In the genomic region with DNA sequence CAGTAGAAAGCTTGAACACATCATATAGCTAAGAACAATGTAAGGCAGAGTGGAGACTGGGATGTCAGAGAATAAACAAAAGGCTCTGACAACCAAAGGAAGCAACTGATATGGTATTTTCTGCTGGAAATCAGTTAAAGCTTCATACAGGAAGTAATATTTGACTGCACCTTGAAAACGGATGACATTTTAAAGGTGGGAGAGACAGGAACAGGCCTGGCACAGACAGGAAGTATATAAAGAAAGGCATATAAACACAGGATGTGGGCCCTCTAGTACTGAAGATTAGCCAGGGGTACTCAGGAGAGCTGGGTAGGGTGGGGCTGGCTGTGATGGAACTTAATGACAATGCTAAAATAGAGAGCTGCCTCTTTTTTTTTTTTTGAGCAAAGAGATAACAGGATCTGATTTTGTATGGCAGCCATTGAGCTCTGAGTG, we compare ENCODE assay signal across 10 mouse cellular contexts. TPM values are rescaled to one million over a fixed set of nuclear protein-coding genes. Genes with fewer than 3 reads are reported as not detected.
DNase-seq lines count a peak whose midpoint lies in the region; ATAC-seq and TF ChIP-seq lines count a peak whose summit lies in the region.
"Had no signal": no experiment of that assay in that cellular context is flagged by ENCODE, and none has a peak within 500 bp of the region (broad histone marks: within the 10 kb centered on the region; RNA-seq: fewer than 3 reads in every experiment).

No protein-coding gene starts in this region.

- H3K27ac ChIP-seq in layer of hippocampus, adult 2 months = peak overlapping the region; percentile 79
- peak overlapping the region; percentile 99 for H3K27ac ChIP-seq in CH12.LX (ENCODE audit: insufficient read depth, low read depth)
- peak overlapping the region; percentile 48; the same call in 1 of the 2 replicates for H3K27ac ChIP-seq in stomach, embryonic 16.5 days (ENCODE audit: low read length)
- H3K27ac ChIP-seq: neural tube, embryonic 13.5 days had no signal

- H3K9ac ChIP-seq in CH12.LX (ENCODE audit: insufficient read depth, low read depth) = peak overlapping the region; percentile 51; the same call in 1 of the 2 replicates
- no peak overlapping the region for H3K9ac ChIP-seq in stomach, embryonic 16.5 days (ENCODE audit: low read length)
- H3K9ac ChIP-seq: neural tube, embryonic 13.5 days had no signal

- H3K79me2 ChIP-seq in CH12.LX (replicated peaks; ENCODE audit: control insufficient read depth, extremely low read depth, insufficient read depth, poor library complexity, severe bottlenecking) = no peaks in the 10 kb centered on the region; the same call in 1 of the 2 replicates

- H3K4me2 ChIP-seq in CH12.LX (ENCODE audit: insufficient read depth, low read depth, poor library complexity, severe bottlenecking) = peak overlapping the region; percentile 59; the same call in 1 of the 2 replicates
- no peak overlapping the region for H3K4me2 ChIP-seq in stomach, embryonic 16.5 days (ENCODE audit: low read depth, low read length)
- H3K4me2 ChIP-seq: neural tube, embryonic 13.5 days had no signal

- H3K4me1 ChIP-seq in CH12.LX (ENCODE audit: control insufficient read depth in 1 of 2, insufficient read depth in 2 of 2) = peaks cover 12 to 47% of the 10 kb centered on the region in 2 experiments
- peaks cover 21% of the 10 kb centered on the region; the same call in 1 of the 2 replicates for H3K4me1 ChIP-seq in stomach, embryonic 16.5 days (ENCODE audit: control insufficient read depth, insufficient read depth, low read length)

- dilution Hi-C loops in CH12.LX (cut with MboI; ENCODE audit: extremely low pct_ligation_motif_present, extremely low pct_unique_long_range_greater_than_20kb, low sequenced_read_pairs) = no loop called here

- in situ Hi-C loops in CH12.LX (cut with MboI; ENCODE audit: low pct_ligation_motif_present, low pct_unique_long_range_greater_than_20kb, low sequenced_read_pairs) = no loop called here

- no peak for TF ChIP-seq POLR2A in CH12.LX (IDR thresholded peaks at IDR 0.05; ENCODE audit: low read depth, low read length)

- peaks cover 30 to 39% of the 10 kb centered on the region in 2 experiments for H3K36me3 ChIP-seq in CH12.LX (replicated peaks in 1 of 2; ENCODE audit: control insufficient read depth in 1 of 2, insufficient read depth in 1 of 2, low read length in 1 of 2)
- peaks cover 5% of the 10 kb centered on the region; the same call in 1 of the 2 replicates for H3K36me3 ChIP-seq in stomach, embryonic 16.5 days (ENCODE audit: control insufficient read depth, insufficient read depth, low read length)

- no peak for DNase-seq in layer of hippocampus, adult 2 months (ENCODE audit: low spot score in 2 of 2)
- no peak for DNase-seq in layer of hippocampus, postnatal 36 days
- no peak for DNase-seq in CH12.LX (ENCODE audit: extremely low read depth)
- DNase-seq in left cerebral cortex, adult 18-20 months (ENCODE audit: low spot score in 2 of 2) = no peak
- DNase-seq in left cerebral cortex, postnatal 25 days (ENCODE audit: low spot score in 2 of 2) = no peak

- H3K4me3 ChIP-seq in layer of hippocampus, adult 2 months = no peak overlapping the region
- peak overlapping the region in 1 of 3 experiments; percentile 53 for H3K4me3 ChIP-seq in CH12.LX (replicated peaks in 1 of 3; ENCODE audit: low read depth in 2 of 3, low read length in 2 of 3, poor library complexity in 1 of 3)
- no peak overlapping the region for H3K4me3 ChIP-seq in stomach, embryonic 16.5 days (replicated peaks; ENCODE audit: low read length)
- H3K4me3 ChIP-seq: neural tube, embryonic 13.5 days had no signal

- 0 out of 2 replicates have a peak, but pooled peaks have one; percentile 10 for TF ChIP-seq EP300 in CH12.LX (IDR thresholded peaks at IDR 0.05; ENCODE audit: low read length)

- TF ChIP-seq CTCF in layer of hippocampus, adult 2 months (conservative IDR thresholded peaks at IDR 0.05) = no peak
- TF ChIP-seq CTCF in CH12.LX (conservative IDR thresholded peaks at IDR 0.05 in 1 of 2, IDR thresholded peaks at IDR 0.05 in 1 of 2; ENCODE audit: low read depth in 2 of 2, low read length in 2 of 2) = no peak

- intact Hi-C loops in left cerebral cortex, postnatal 25 days (cut with DNase I) = no loop called here

- 53% methylated on average over 1 of the region's 1 CpGs for WGBS in stomach, embryonic 16.5 days

- ATAC-seq in hematopoietic stem cell, adult 5-6 weeks (replicated peaks in 1 of 2; ENCODE audit: insufficient read depth in 1 of 2, low FRiP score in 2 of 2, low TSS enrichment in 1 of 2, low read depth in 1 of 2, poor library complexity in 2 of 2, severe bottlenecking in 2 of 2) = peak; percentile 30 to 40; a peak in 2 of 4 replicates
- no peak for ATAC-seq in stomach, embryonic 16.5 days (ENCODE audit: insufficient read depth, low FRiP score)
- ATAC-seq: forebrain, embryonic 14.5 days had no signal

- H3K27me3 ChIP-seq in CH12.LX (replicated peaks) = no peaks in the 10 kb centered on the region
- H3K27me3 ChIP-seq in stomach, embryonic 16.5 days (ENCODE audit: control insufficient read depth, insufficient read depth, low read length) = no peaks in the 10 kb centered on the region
- H3K27me3 ChIP-seq: neural tube, embryonic 13.5 days had no signal

- no peak for TF ChIP-seq RAD21 in CH12.LX (IDR thresholded peaks at IDR 0.05; ENCODE audit: low read depth, low read length)

- no peaks in the 10 kb centered on the region for H3K9me3 ChIP-seq in CH12.LX (replicated peaks; ENCODE audit: low read length)
- no peaks in the 10 kb centered on the region for H3K9me3 ChIP-seq in stomach, embryonic 16.5 days (replicated peaks; ENCODE audit: control insufficient read depth, low read length)
- H3K9me3 ChIP-seq: neural tube, embryonic 13.5 days had no signal

TF ChIP-seq in CH12.LX, 34 proteins besides CTCF, POLR2A, EP300 and RAD21:
- TF ChIP-seq ZNF384 (IDR thresholded peaks at IDR 0.05; ENCODE audit: low read depth, low read length) (no peak), JUND (conservative IDR thresholded peaks at IDR 0.05; ENCODE audit: low read depth, low read length) (no peak), ELF1 (IDR thresholded peaks at IDR 0.05; ENCODE audit: low read depth, low read length) (0 out of 2 replicates have a peak, but pooled peaks have one; percentile 30), GABPA (IDR thresholded peaks at IDR 0.05; ENCODE audit: insufficient replicate concordance, low read depth, low read length) (no peak), SMC3 (IDR thresholded peaks at IDR 0.05; ENCODE audit: low read depth, low read length) (no peak), RCOR1 (conservative IDR thresholded peaks at IDR 0.05; ENCODE audit: low read depth, low read length) (no peak)

RNA-seq across cellular contexts. Expression of gene Apoa1, which starts 52.4 kb away (rescaled TPM):
- total RNA-seq in layer of hippocampus, adult 2 months (2021) = not detected
- total RNA-seq in layer of hippocampus, postnatal 36 days (2021) = not detected
- total RNA-seq in CH12.LX (2012; rRNA removed) (not detected in 2 replicates), CH12.LX (2014; rRNA removed) (not detected in 2 replicates)
- not detected in 2 replicates for polyA plus RNA-seq in CH12.LX (2012; ENCODE audit: insufficient read length, low read depth)
- not detected in 2 replicates for total RNA-seq in hematopoietic stem cell, adult 5-6 weeks (2017)
- polyA plus RNA-seq in stomach, embryonic 16.5 days (2015; fragmentation: Nextera tagmentation; extraction: Ambion mirVana) = 510 and 643 TPM in 2 replicates
- not detected for total RNA-seq in left cerebral cortex, adult 18-20 months (2021)
- total RNA-seq in left cerebral cortex, postnatal 25 days (2021) = not detected

RNA-seq across cellular contexts. Expression of gene Apoc3, which starts 59.5 kb away (rescaled TPM):
- total RNA-seq in layer of hippocampus, adult 2 months (2021) = 1 to 10 TPM in 1 of 2 experiments, not detected in 1; 1.0 TPM
- 1 to 10 TPM in 1 of 2 experiments, not detected in 1; 1.4 TPM for total RNA-seq in layer of hippocampus, postnatal 36 days (2021)
- not detected in 2 replicates for total RNA-seq in CH12.LX (2012; rRNA removed)
- total RNA-seq in CH12.LX (2014; rRNA removed) = not detected in 2 replicates
- not detected in 2 replicates for polyA plus RNA-seq in CH12.LX (2012; ENCODE audit: insufficient read length, low read depth)
- total RNA-seq in hematopoietic stem cell, adult 5-6 weeks (2017) = not detected in 2 replicates
- polyA plus RNA-seq in stomach, embryonic 16.5 days (2015; fragmentation: Nextera tagmentation; extraction: Ambion mirVana) = 64.3 and 64.4 TPM in 2 replicates
- total RNA-seq in left cerebral cortex, adult 18-20 months (2021) = 1 to 10 TPM in 1 of 2 experiments, not detected in 1; 1.9 TPM
- total RNA-seq in left cerebral cortex, postnatal 25 days (2021) = 1 to 10 TPM; 1.2 to 1.6 TPM
- polyA plus RNA-seq: forebrain, embryonic 14.5 days; heart, embryonic 14.5 days; neural tube, embryonic 13.5 days had no signal

Comparison
In these comparisons a context has a peak if more than half of its experiments do, and no peak if none do; other contexts are left out.
1. H3K27ac ChIP-seq: peak in every context shown above with its lines; median percentile 99 in CH12.LX; 79 in layer of hippocampus, adult 2 months; 48 in stomach, embryonic 16.5 days.